ENCODE assay signal across 12 mouse cellular contexts in the genomic region with DNA sequence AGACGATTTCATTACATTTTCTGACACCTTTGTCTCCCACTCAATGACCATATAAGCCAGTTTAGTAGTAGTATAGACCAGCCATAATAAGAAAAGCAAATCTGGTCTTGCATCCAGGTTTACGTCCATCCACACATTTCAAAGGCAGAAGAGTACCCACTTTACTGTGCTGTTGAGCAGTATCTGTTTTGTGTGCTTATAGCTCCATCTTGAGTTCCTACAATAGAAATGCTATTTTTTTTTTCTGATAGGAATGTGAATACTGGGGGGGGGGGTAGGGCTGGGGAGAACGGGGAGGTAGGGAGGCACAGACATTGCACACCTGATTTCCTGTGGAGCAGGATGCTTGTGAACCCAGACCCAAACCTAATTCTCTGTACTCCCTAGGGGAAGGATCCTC. TPM values are rescaled to one million over a fixed set of nuclear protein-coding genes. Genes with fewer than 3 reads are reported as not detected.
DNase-seq lines count a peak whose midpoint lies in the region; ATAC-seq and TF ChIP-seq lines count a peak whose summit lies in the region.
"Had no signal": no experiment of that assay in that cellular context is flagged by ENCODE, and none has a peak within 500 bp of the region (broad histone marks: within the 10 kb centered on the region; RNA-seq: fewer than 3 reads in every experiment).

No protein-coding gene starts in this region.

- WGBS in midbrain, embryonic 13.5 days = 30% methylated on average over 3 of the region's 3 CpGs

- H3K4me2 ChIP-seq in midbrain, embryonic 13.5 days (replicated peaks) = peak overlapping the region; percentile 91

- H3K9me3 ChIP-seq in midbrain, embryonic 13.5 days = no peaks in the 10 kb centered on the region
- H3K9me3 ChIP-seq: limb, embryonic 15.5 days had no signal

- H3K9ac ChIP-seq in midbrain, embryonic 13.5 days (replicated peaks) = peak overlapping the region; percentile 64
- H3K9ac ChIP-seq: limb, embryonic 15.5 days had no signal

- no peak overlapping the region for H3K4me3 ChIP-seq in gastrocnemius, adult 2 months
- H3K4me3 ChIP-seq in midbrain, embryonic 13.5 days (replicated peaks) = peak overlapping the region; percentile 90

- TF ChIP-seq CTCF in gastrocnemius, adult 2 months (IDR thresholded peaks at IDR 0.05) = peak; percentile 36

- intact Hi-C loops in gastrocnemius, adult 2 months (cut with DNase I) = loop anchor here (5.0 kb wide), 1 partner anchor 131 kb away; no protein-coding TSS in a partner anchor

- H3K27ac ChIP-seq in gastrocnemius, adult 2 months = no peak overlapping the region
- no peak overlapping the region for H3K27ac ChIP-seq in midbrain, embryonic 13.5 days
- H3K27ac ChIP-seq: limb, embryonic 15.5 days had no signal

- DNase-seq in gastrocnemius, adult 2 months = no peak
- no peak for DNase-seq in gastrocnemius, adult 8-10 months (ENCODE audit: low spot score in 2 of 2)
- DNase-seq in CD4-positive helper T cell, adult 2 months (ENCODE audit: low read depth, low spot score) = peak; percentile 58
- DNase-seq in embryo, embryonic 10.5 days (ENCODE audit: low spot score) = peak; percentile 38
- no peak for DNase-seq in thymus, postnatal 10 days (ENCODE audit: low spot score in 2 of 2)
- DNase-seq in kidney, adult 18-20 months = no peak
- DNase-seq: gastrocnemius, postnatal 25 days; kidney, adult 9 months had no signal

- 0 out of 2 replicates have a peak, but pooled peaks cover 3% of the 10 kb centered on the region for H3K36me3 ChIP-seq in midbrain, embryonic 13.5 days
- H3K36me3 ChIP-seq: limb, embryonic 15.5 days had no signal

- ATAC-seq in midbrain, embryonic 13.5 days = no peak
- ATAC-seq in erythroid progenitor cell, adult 5-6 weeks (replicated peaks; ENCODE audit: low FRiP score, poor library complexity, severe bottlenecking) = no peak
- ATAC-seq: Patski had no signal

- peaks cover 6% of the 10 kb centered on the region for H3K27me3 ChIP-seq in midbrain, embryonic 13.5 days
- H3K27me3 ChIP-seq: Patski had no signal

- H3K4me1 ChIP-seq in midbrain, embryonic 13.5 days (replicated peaks) = peaks cover 64% of the 10 kb centered on the region

RNA-seq across cellular contexts. Expression of a gene that starts 2.2 kb away (rescaled TPM):
- 1 to 10 TPM; 8.5 to 9.1 TPM for total RNA-seq in gastrocnemius, adult 2 months (2021)
- total RNA-seq in gastrocnemius, adult 8-10 months (2022) = 1 to 10 TPM; 3.1 to 6.8 (median 6.4) TPM
- 46.7 and 53.2 TPM in 2 replicates for polyA plus RNA-seq in midbrain, embryonic 13.5 days (2015; fragmentation: Nextera tagmentation; extraction: Ambion mirVana)
- 3.8 and 11.5 TPM in 2 replicates for total RNA-seq in erythroid progenitor cell, adult 5-6 weeks (2015; ENCODE audit: low replicate concordance)
- total RNA-seq in erythroid progenitor cell, adult 5-6 weeks (2017; ENCODE audit: low replicate concordance) = 0.51 and 1.5 TPM in 2 replicates

RNA-seq across cellular contexts. Expression of a gene that starts 24.8 kb away (rescaled TPM):
- not detected for total RNA-seq in gastrocnemius, adult 2 months (2021)
- not detected for total RNA-seq in gastrocnemius, adult 8-10 months (2022)
- polyA plus RNA-seq in midbrain, embryonic 13.5 days (2015; fragmentation: Nextera tagmentation; extraction: Ambion mirVana) = 1.6 TPM in 2 replicates
- total RNA-seq in erythroid progenitor cell, adult 5-6 weeks (2015; ENCODE audit: low replicate concordance) = not detected in 2 replicates
- not detected in 2 replicates for total RNA-seq in erythroid progenitor cell, adult 5-6 weeks (2017; ENCODE audit: low replicate concordance)
- total RNA-seq: gastrocnemius, postnatal 25 days had no signal
- polyA plus RNA-seq: limb, embryonic 15.5 days had no signal

RNA-seq across cellular contexts. Expression of a gene that starts 40.3 kb away (rescaled TPM):
- not detected for total RNA-seq in gastrocnemius, adult 2 months (2021)
- total RNA-seq in gastrocnemius, adult 8-10 months (2022) = not detected
- polyA plus RNA-seq in midbrain, embryonic 13.5 days (2015; fragmentation: Nextera tagmentation; extraction: Ambion mirVana) = not detected in 2 replicates
- not detected in 2 replicates for total RNA-seq in erythroid progenitor cell, adult 5-6 weeks (2015; ENCODE audit: low replicate concordance)
- total RNA-seq in erythroid progenitor cell, adult 5-6 weeks (2017; ENCODE audit: low replicate concordance) = not detected in 2 replicates
- total RNA-seq: gastrocnemius, postnatal 25 days had no signal
- polyA plus RNA-seq: limb, embryonic 15.5 days; Patski had no signal

RNA-seq across cellular contexts. Expression of a gene that starts 47.0 kb away (rescaled TPM):
- total RNA-seq in gastrocnemius, adult 2 months (2021) = 1 to 10 TPM in 1 of 2 experiments, under 1 TPM in 1; 0.23 to 1.3 TPM
- under 1 TPM in 3 of 4 experiments, not detected in 1; 0.12 to 0.38 (median 0.27) TPM for total RNA-seq in gastrocnemius, adult 8-10 months (2022)
- 262 and 272 TPM in 2 replicates for polyA plus RNA-seq in midbrain, embryonic 13.5 days (2015; fragmentation: Nextera tagmentation; extraction: Ambion mirVana)
- not detected in 2 replicates for total RNA-seq in erythroid progenitor cell, adult 5-6 weeks (2015; ENCODE audit: low replicate concordance)
- not detected in 2 replicates for total RNA-seq in erythroid progenitor cell, adult 5-6 weeks (2017; ENCODE audit: low replicate concordance)

RNA-seq across cellular contexts. Expression of a gene that starts 50.1 kb away (rescaled TPM):
- not detected for total RNA-seq in gastrocnemius, adult 2 months (2021)
- total RNA-seq in gastrocnemius, adult 8-10 months (2022) = not detected
- polyA plus RNA-seq in midbrain, embryonic 13.5 days (2015; fragmentation: Nextera tagmentation; extraction: Ambion mirVana) = not detected in 2 replicates
- total RNA-seq in erythroid progenitor cell, adult 5-6 weeks (2015; ENCODE audit: low replicate concordance) = not detected in 2 replicates
- not detected in 2 replicates for total RNA-seq in erythroid progenitor cell, adult 5-6 weeks (2017; ENCODE audit: low replicate concordance)
- total RNA-seq: gastrocnemius, postnatal 25 days had no signal
- polyA plus RNA-seq: limb, embryonic 15.5 days; Patski had no signal

Comparison
In these comparisons a context has a peak if more than half of its experiments do, and no peak if none do; other contexts are left out.
1. DNase-seq: peak in CD4-positive helper T cell, adult 2 months (single experiment) and embryo, embryonic 10.5 days (single experiment); none in gastrocnemius, adult 2 months (single experiment), gastrocnemius, adult 8-10 months (0 of 2), thymus, postnatal 10 days (0 of 2) and kidney, adult 18-20 months (single experiment).